Mouse (Mus musculus) intestine, embryonic 15.5 days (tissue): ENCODE results near the gene Olfr1404. TPM values are rescaled to one million over a fixed set of nuclear protein-coding genes. Genes with fewer than 3 reads are reported as not detected.

ENCODE experiments used
- polyA plus RNA-seq: library from polyadenylated mRNA; unstranded; fragments of >200 nt; fragmentation: Nextera tagmentation; extraction: Ambion mirVana; gene quantifications from 2 replicates; pipeline ENCODE4 v1.2.1, GENCODE M21; 2015

Gene Olfr1404
- polyA plus RNA-seq, 1 experiment from 2014 or later, result not detected

Other genes with a start within 250 kb of the Olfr1404 start
- not detected in 2 replicates for gene Olfr1408, start 75.0 kb upstream of the Olfr1404 start, polyA plus RNA-seq
- gene Olfr1406, start 21.8 kb upstream of the Olfr1404 start, polyA plus RNA-seq, result not detected in 2 replicates
- gene Olfr218, start 14.6 kb upstream of the Olfr1404 start, polyA plus RNA-seq, result not detected in 2 replicates
- 0.23 TPM in 1 of 2 replicates, not detected in the other for gene Fcer1a, start 14.8 kb downstream of the Olfr1404 start, polyA plus RNA-seq
- not detected in 2 replicates for gene Olfr418, start 53.6 kb downstream of the Olfr1404 start, polyA plus RNA-seq
- gene Mptx2, start 65.4 kb downstream of the Olfr1404 start, polyA plus RNA-seq, result not detected in 2 replicates
- 2.1 and 2.6 TPM in 2 replicates for gene Ackr1, start 121.4 kb downstream of the Olfr1404 start, polyA plus RNA-seq
- gene Aim2, start 138.5 kb downstream of the Olfr1404 start, polyA plus RNA-seq, result 3.7 and 4.4 TPM in 2 replicates
- gene Cadm3, start 155.3 kb downstream of the Olfr1404 start, polyA plus RNA-seq, result 2.2 and 2.4 TPM in 2 replicates